Mouse (Mus musculus): Measurements from ENCODE around the gene Tmco3.

- peak; percentile 51; the same call in 1 of the 2 replicates for TF ChIP-seq CTCF (IDR thresholded peaks at IDR 0.05; ENCODE audit: borderline replicate concordance, control insufficient read depth, extremely low read depth, insufficient read depth, low read length, poor library complexity)
- TF ChIP-seq POLR2A (IDR thresholded peaks at IDR 0.05; ENCODE audit: control insufficient read depth, extremely low read depth, insufficient read depth, low read length, poor library complexity) = 0 out of 2 replicates have a peak, but pooled peaks have one; percentile 53
These were observed 50.4 kb downstream of the Tmco3 start, which contains the start of gene Tfdp1 for GRCm38 (mm10) chr8:13338255-13338860.

Measured in thymus, adult 2 months (tissue).